ENCODE assay signal across 8 mouse cellular contexts in the genomic region with DNA sequence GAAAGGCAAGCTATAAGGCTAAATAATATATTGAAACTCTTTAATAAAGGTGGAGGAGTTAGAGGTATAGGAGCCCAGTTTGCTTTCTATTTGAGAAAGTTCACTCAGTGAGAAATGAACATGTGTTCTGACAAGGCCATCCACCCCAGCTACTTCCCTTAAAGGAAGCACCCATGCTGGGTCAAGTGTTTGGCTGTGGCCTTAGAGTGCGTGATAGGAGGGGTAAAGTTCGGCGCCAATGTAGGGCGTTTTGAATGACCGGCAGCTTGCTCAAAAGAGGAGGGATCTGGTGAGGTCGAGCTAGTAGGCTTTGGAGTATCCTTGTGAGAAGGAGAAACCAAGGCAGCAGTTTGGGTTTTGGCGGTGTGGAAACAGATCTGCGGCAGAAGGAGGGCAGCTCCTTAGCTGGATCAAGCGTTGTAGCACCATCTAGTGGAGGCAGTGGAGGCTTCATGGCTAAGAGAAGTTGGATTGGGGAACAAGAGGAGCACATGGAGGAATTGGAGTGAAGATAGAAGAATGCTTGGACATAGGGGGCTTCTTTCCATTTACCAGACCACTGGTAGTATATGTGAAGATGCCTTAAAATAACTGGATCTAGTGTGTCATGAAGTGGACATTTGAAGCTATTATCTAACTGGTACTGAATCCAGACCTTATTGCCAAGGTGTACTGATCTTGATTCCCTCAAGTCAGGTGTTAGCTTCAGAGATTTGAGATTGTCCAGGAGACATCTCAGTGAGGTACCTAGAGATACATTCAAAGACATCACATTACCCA.
DNase-seq lines count a peak whose midpoint lies in the region; ATAC-seq and TF ChIP-seq lines count a peak whose summit lies in the region.

No protein-coding gene starts in this region.

- peak; percentile 79 for DNase-seq in CH12.LX (ENCODE audit: extremely low read depth)
- peak; percentile 56 for DNase-seq in cerebellum, adult 11 months
- DNase-seq in heart, postnatal 25 days (ENCODE audit: low spot score), result peak; percentile 11
- DNase-seq in large intestine, adult 2 months (ENCODE audit: low read depth, low spot score), result peak; percentile 47
- DNase-seq in testis, postnatal 10 days (ENCODE audit: low spot score), result peak; percentile 68

- peak; percentile 73 for TF ChIP-seq RAD21 in CH12.LX (IDR thresholded peaks at IDR 0.05; ENCODE audit: low read depth, low read length)

- no peak for TF ChIP-seq POLR2A in CH12.LX (IDR thresholded peaks at IDR 0.05; ENCODE audit: low read depth, low read length)

- peak; percentile 86 for ATAC-seq in forebrain, embryonic 15.5 days (replicated peaks)
- no peak for ATAC-seq in liver, embryonic 15.5 days (ENCODE audit: insufficient read depth)
- peak; percentile 69 for ATAC-seq in neural tube, embryonic 13.5 days (ENCODE audit: low read depth)

- intact Hi-C loops in heart, postnatal 25 days (cut with DNase I), result loop anchor here (2.0 to 5.0 kb wide), 2 partner anchors 42 to 423 kb away; no protein-coding TSS in a partner anchor

- H3K27ac ChIP-seq in CH12.LX (ENCODE audit: insufficient read depth, low read depth), result no peak overlapping the region
- H3K27ac ChIP-seq in forebrain, embryonic 15.5 days (replicated peaks), result no peak overlapping the region
- H3K27ac ChIP-seq in liver, embryonic 15.5 days (replicated peaks), result no peak overlapping the region
- no peak overlapping the region for H3K27ac ChIP-seq in neural tube, embryonic 13.5 days (replicated peaks)

- H3K4me3 ChIP-seq in CH12.LX (replicated peaks in 1 of 3; ENCODE audit: low read depth in 2 of 3, low read length in 2 of 3, poor library complexity in 1 of 3), result no peak overlapping the region
- no peak overlapping the region for H3K4me3 ChIP-seq in forebrain, embryonic 15.5 days
- H3K4me3 ChIP-seq in liver, embryonic 15.5 days (replicated peaks), result no peak overlapping the region
- H3K4me3 ChIP-seq in neural tube, embryonic 13.5 days, result peak overlapping the region; percentile 18; the same call in 1 of the 2 replicates

- H3K79me2 ChIP-seq in CH12.LX (replicated peaks; ENCODE audit: control insufficient read depth, extremely low read depth, insufficient read depth, poor library complexity, severe bottlenecking), result no peaks in the 10 kb centered on the region

- no peak overlapping the region for H3K9ac ChIP-seq in CH12.LX (ENCODE audit: insufficient read depth, low read depth)
- no peak overlapping the region for H3K9ac ChIP-seq in forebrain, embryonic 15.5 days (replicated peaks)
- no peak overlapping the region for H3K9ac ChIP-seq in liver, embryonic 15.5 days
- H3K9ac ChIP-seq in neural tube, embryonic 13.5 days, result 0 out of 2 replicates have a peak overlapping the region, but pooled peaks have one; percentile 50

- 0 out of 4 replicates have a peak, but pooled peaks cover 0 to 4% of the 10 kb centered on the region in 2 experiments for H3K4me1 ChIP-seq in CH12.LX (ENCODE audit: control insufficient read depth in 1 of 2, insufficient read depth in 2 of 2)
- no peaks in the 10 kb centered on the region for H3K4me1 ChIP-seq in forebrain, embryonic 15.5 days
- no peaks in the 10 kb centered on the region for H3K4me1 ChIP-seq in liver, embryonic 15.5 days (replicated peaks)
- no peaks in the 10 kb centered on the region for H3K4me1 ChIP-seq in neural tube, embryonic 13.5 days (replicated peaks)

- no peaks in the 10 kb centered on the region for H3K9me3 ChIP-seq in CH12.LX (replicated peaks; ENCODE audit: low read length)
- no peaks in the 10 kb centered on the region for H3K9me3 ChIP-seq in forebrain, embryonic 15.5 days
- no peaks in the 10 kb centered on the region for H3K9me3 ChIP-seq in liver, embryonic 15.5 days (replicated peaks)
- H3K9me3 ChIP-seq in neural tube, embryonic 13.5 days, result no peaks in the 10 kb centered on the region

- 16% methylated on average over 9 of the region's 9 CpGs for WGBS in forebrain, embryonic 15.5 days
- WGBS in large intestine, adult 2 months, result 12% methylated on average over 9 of the region's 9 CpGs
- 13% methylated on average over 9 of the region's 9 CpGs for WGBS in liver, embryonic 15.5 days (ENCODE audit: insufficient replicate concordance)
- 16% methylated on average over 9 of the region's 9 CpGs for WGBS in neural tube, embryonic 13.5 days

- in situ Hi-C loops in CH12.LX (cut with MboI; ENCODE audit: low pct_ligation_motif_present, low pct_unique_long_range_greater_than_20kb, low sequenced_read_pairs), result no loop called here

- TF ChIP-seq CTCF in CH12.LX (conservative IDR thresholded peaks at IDR 0.05 in 1 of 2, IDR thresholded peaks at IDR 0.05 in 1 of 2; ENCODE audit: low read depth in 2 of 2, low read length in 2 of 2), result peak; percentile 46 to 82; a peak in 3 of 4 replicates

- no peak for TF ChIP-seq EP300 in CH12.LX (IDR thresholded peaks at IDR 0.05; ENCODE audit: low read length)

- dilution Hi-C loops in CH12.LX (cut with MboI; ENCODE audit: extremely low pct_ligation_motif_present, extremely low pct_unique_long_range_greater_than_20kb, low sequenced_read_pairs), result no loop called here

- H3K4me2 ChIP-seq in CH12.LX (ENCODE audit: insufficient read depth, low read depth, poor library complexity, severe bottlenecking), result 0 out of 2 replicates have a peak overlapping the region, but pooled peaks have one; percentile 34
- H3K4me2 ChIP-seq in forebrain, embryonic 15.5 days (replicated peaks), result 0 out of 2 replicates have a peak overlapping the region, but pooled peaks have one; percentile 20
- H3K4me2 ChIP-seq in liver, embryonic 15.5 days, result peak overlapping the region; percentile 38
- H3K4me2 ChIP-seq in neural tube, embryonic 13.5 days, result peak overlapping the region; percentile 48

- H3K27me3 ChIP-seq in CH12.LX (replicated peaks), result no peaks in the 10 kb centered on the region
- H3K27me3 ChIP-seq in forebrain, embryonic 15.5 days, result no peaks in the 10 kb centered on the region
- H3K27me3 ChIP-seq in liver, embryonic 15.5 days, result no peaks in the 10 kb centered on the region
- no peaks in the 10 kb centered on the region for H3K27me3 ChIP-seq in neural tube, embryonic 13.5 days

- H3K36me3 ChIP-seq in CH12.LX (replicated peaks in 1 of 2; ENCODE audit: control insufficient read depth in 1 of 2, insufficient read depth in 1 of 2, low read length in 1 of 2), result no peaks in the 10 kb centered on the region
- no peaks in the 10 kb centered on the region for H3K36me3 ChIP-seq in forebrain, embryonic 15.5 days
- H3K36me3 ChIP-seq in liver, embryonic 15.5 days (replicated peaks), result no peaks in the 10 kb centered on the region
- H3K36me3 ChIP-seq in neural tube, embryonic 13.5 days, result no peaks in the 10 kb centered on the region

TF ChIP-seq in CH12.LX, 34 proteins besides CTCF, POLR2A, EP300 and RAD21:
- TF ChIP-seq NELFE (IDR thresholded peaks at IDR 0.05; ENCODE audit: low read depth, low read length) (0 out of 2 replicates have a peak, but pooled peaks have one; percentile 27), MYC (IDR thresholded peaks at IDR 0.05; ENCODE audit: low read depth, low read length) (peak; percentile 41; the same call in 1 of the 2 replicates), MAFK (IDR thresholded peaks at IDR 0.05; ENCODE audit: insufficient replicate concordance, low read length) (no peak), RCOR1 (conservative IDR thresholded peaks at IDR 0.05; ENCODE audit: low read depth, low read length) (no peak), SMC3 (IDR thresholded peaks at IDR 0.05; ENCODE audit: low read depth, low read length) (peak; percentile 71)

Comparison
In these comparisons a context has a peak if more than half of its experiments do, and no peak if none do; other contexts are left out.
1. DNase-seq: peak in every context shown above with its lines; median percentile 79 in CH12.LX; 68 in testis, postnatal 10 days; 56 in cerebellum, adult 11 months; 47 in large intestine, adult 2 months; 11 in heart, postnatal 25 days.